9 mouse cellular contexts compared by ENCODE assay signal in genomic region chr6:24721317-24722099, GRCm38 (mm10). TPM values are rescaled to one million over a fixed set of nuclear protein-coding genes. Genes with fewer than 3 reads are reported as not detected.
A peak's percentile ranks its signal among the peaks of the same experiment; 100 is the strongest.
DNase-seq lines count a peak whose midpoint lies in the region; ATAC-seq and TF ChIP-seq lines count a peak whose summit lies in the region.
"Had no signal": no experiment of that assay in that cellular context is flagged by ENCODE, and none has a peak within 500 bp of the region (broad histone marks: within the 10 kb centered on the region; RNA-seq: fewer than 3 reads in every experiment).

No protein-coding gene starts in this region.

- no peak overlapping the region for H3K9ac ChIP-seq in midbrain, postnatal 0 days (replicated peaks; ENCODE audit: low read length, poor library complexity, severe bottlenecking)

- H3K36me3 ChIP-seq in G1E (replicated peaks): no peaks in the 10 kb centered on the region
- H3K36me3 ChIP-seq in midbrain, postnatal 0 days (ENCODE audit: insufficient read depth, low read length): no peaks in the 10 kb centered on the region

- no peaks in the 10 kb centered on the region for H3K4me1 ChIP-seq in G1E (ENCODE audit: insufficient read depth, low read depth, low read length)
- no peaks in the 10 kb centered on the region for H3K4me1 ChIP-seq in midbrain, postnatal 0 days (ENCODE audit: insufficient read depth, low read length)

- no peak for ATAC-seq in G1E (ENCODE audit: extremely low read depth, insufficient number of reproducible peaks, low FRiP score, poor library complexity, severe bottlenecking)
- peak; percentile 77 for ATAC-seq in frontal cortex, adult (ENCODE audit: low TSS enrichment)
- ATAC-seq in midbrain, postnatal 0 days (ENCODE audit: low FRiP score): no peak

- no peak overlapping the region for H3K4me3 ChIP-seq in G1E (ENCODE audit: low read depth, low read length)
- no peak overlapping the region for H3K4me3 ChIP-seq in midbrain, postnatal 0 days (ENCODE audit: low read depth, low read length)

- no peak overlapping the region for H3K4me2 ChIP-seq in midbrain, postnatal 0 days (ENCODE audit: low read depth, low read length, poor library complexity, severe bottlenecking)

- WGBS in midbrain, postnatal 0 days: 35% methylated on average over 13 of the region's 13 CpGs

- DNase-seq in kidney, adult 8-10 months: peak; percentile 14 to 40
- no peak for DNase-seq in kidney, adult 11 months
- peak; percentile 2 for DNase-seq in G1E (ENCODE audit: low spot score)
- peak; percentile 7 for DNase-seq in c-Kit-positive CD71-positive TER-119-negative erythroid progenitor cells, embryonic 14.5 days (ENCODE audit: low read depth)
- peak; percentile 9 to 63 for DNase-seq in layer of hippocampus, adult 18-20 months (ENCODE audit: low spot score in 2 of 2)
- peak; percentile 76 for DNase-seq in midbrain, postnatal 0 days (ENCODE audit: low spot score)
- DNase-seq in ovary, adult 18-20 months (ENCODE audit: low spot score): no peak

- no peak overlapping the region for H3K27ac ChIP-seq in midbrain, postnatal 0 days (ENCODE audit: low read depth, low read length)

- TF ChIP-seq CTCF in G1E (IDR thresholded peaks at IDR 0.05; ENCODE audit: low read depth, low read length): no peak
- peak; percentile 82 for TF ChIP-seq CTCF in midbrain, postnatal 0 days (IDR thresholded peaks at IDR 0.05)

- H3K9me3 ChIP-seq in G1E (replicated peaks): no peaks in the 10 kb centered on the region
- no peaks in the 10 kb centered on the region for H3K9me3 ChIP-seq in midbrain, postnatal 0 days (ENCODE audit: low read length)

- H3K27me3 ChIP-seq in G1E (ENCODE audit: insufficient read depth, low read length): peaks cover 6% of the 10 kb centered on the region; the same call in 1 of the 2 replicates
- H3K27me3 ChIP-seq in midbrain, postnatal 0 days (ENCODE audit: insufficient read depth, low read length): no peaks in the 10 kb centered on the region

RNA-seq across cellular contexts. Expression of gene Hyal6, which starts 11.5 kb away (rescaled TPM):
- not detected in 2 replicates for total RNA-seq in G1E (2014; fragmentation: Nextera tagmentation)
- total RNA-seq in G1E (2017): 0.12 and 0.22 TPM in 2 replicates
- not detected in 2 replicates for polyA plus RNA-seq in G1E (2012)
- total RNA-seq in layer of hippocampus, adult 18-20 months (2021): not detected
- total RNA-seq in midbrain, postnatal 0 days (2014; rRNA removed): not detected in 2 replicates
- not detected in 2 replicates for polyA plus RNA-seq in midbrain, postnatal 0 days (2015; fragmentation: Nextera tagmentation; extraction: Ambion mirVana)
- polyA plus RNA-seq: neural tube, embryonic 14.5 days had no signal

RNA-seq across cellular contexts. Expression of gene Hyal4, which starts 26.6 kb away (rescaled TPM):
- total RNA-seq in G1E (2014; fragmentation: Nextera tagmentation) (not detected in 2 replicates), G1E (2017) (0.06 TPM in 1 of 2 replicates, not detected in the other)
- polyA plus RNA-seq in G1E (2012): not detected in 2 replicates
- not detected for total RNA-seq in layer of hippocampus, adult 18-20 months (2021)
- total RNA-seq in midbrain, postnatal 0 days (2014; rRNA removed): not detected in 2 replicates
- polyA plus RNA-seq in midbrain, postnatal 0 days (2015; fragmentation: Nextera tagmentation; extraction: Ambion mirVana): not detected in 2 replicates
- polyA plus RNA-seq: neural tube, embryonic 14.5 days had no signal

RNA-seq across cellular contexts. Expression of gene Wasl, which starts 56.7 kb away (rescaled TPM):
- total RNA-seq in G1E (2014; fragmentation: Nextera tagmentation) (46.9 and 60.4 TPM in 2 replicates), G1E (2017) (9.0 and 9.6 TPM in 2 replicates)
- polyA plus RNA-seq in G1E (2012): 26.0 and 27.5 TPM in 2 replicates
- total RNA-seq in layer of hippocampus, adult 18-20 months (2021): 100 to 1,000 TPM; 144 to 162 TPM
- total RNA-seq in midbrain, postnatal 0 days (2014; rRNA removed): 21.4 and 26.2 TPM in 2 replicates
- polyA plus RNA-seq in midbrain, postnatal 0 days (2015; fragmentation: Nextera tagmentation; extraction: Ambion mirVana): 46.8 and 55.2 TPM in 2 replicates

Comparison
In these comparisons a context has a peak if more than half of its experiments do, and no peak if none do; other contexts are left out.
1. DNase-seq: peak in kidney, adult 8-10 months (2 of 2), G1E (single experiment), c-Kit-positive CD71-positive TER-119-negative erythroid progenitor cells, embryonic 14.5 days (single experiment), layer of hippocampus, adult 18-20 months (2 of 2) and midbrain, postnatal 0 days (single experiment); none in kidney, adult 11 months (single experiment) and ovary, adult 18-20 months (single experiment).